Mouse (Mus musculus): ENCODE measurements around the gene Fkbp11. TPM values are rescaled to one million over a fixed set of nuclear protein-coding genes. Genes with fewer than 3 reads are reported as not detected.
A peak's percentile ranks its signal among the peaks of the same experiment; 100 is the strongest.
"Not testable (repeated sequence)": the region's sequence is repeated elsewhere in the genome, so short reads cannot be mapped to it uniquely, and the experiment has no call there.

Gene Fkbp11
- 59.6 and 73.5 TPM in 2 replicates for polyA plus RNA-seq (2012; rRNA removed)

- DNase-seq (ENCODE audit: low read depth) = no peak
Observed at GRCm38 (mm10) chr15:98727443-98728321, at the start of gene Fkbp11. Fkbp11 (minus strand) TSS chr15:98728198.

DNA sequence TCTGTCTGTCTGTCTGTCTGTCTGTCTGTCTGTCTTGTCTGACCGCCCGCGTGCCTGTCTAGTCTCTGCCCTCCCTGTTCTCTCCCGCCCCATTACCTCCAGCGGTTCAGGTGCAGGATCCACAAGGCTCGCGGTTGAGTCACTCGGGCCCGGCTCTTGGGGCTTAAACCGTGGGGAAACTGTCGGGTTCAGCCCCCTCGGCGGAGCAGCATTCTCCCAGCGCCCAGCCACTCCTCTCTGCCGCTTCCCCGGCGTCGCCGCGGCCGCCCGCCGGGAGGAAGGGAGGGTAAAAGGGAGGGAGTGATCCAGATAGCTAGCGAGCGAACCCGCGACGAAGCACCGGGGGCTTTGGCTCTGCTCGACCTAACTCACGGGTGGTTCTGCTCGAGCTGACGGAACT, 49.8 kb upstream of the Fkbp11 start, which contains the start of gene Wnt10b:
Gene Wnt10b, minus strand, starts transcription at position 389 of the 400 bp plus-strand sequence.
- no peak for DNase-seq (ENCODE audit: low read depth)

GRCm38 (mm10) chr15:98777005-98777616, 49.1 kb upstream of the Fkbp11 start:
- no peak for DNase-seq (ENCODE audit: low read depth)

- DNase-seq (ENCODE audit: low read depth) = no peak
Observed at GRCm38 (mm10) chr15:98776280-98777004, 48.4 kb upstream of the Fkbp11 start.

DNA sequence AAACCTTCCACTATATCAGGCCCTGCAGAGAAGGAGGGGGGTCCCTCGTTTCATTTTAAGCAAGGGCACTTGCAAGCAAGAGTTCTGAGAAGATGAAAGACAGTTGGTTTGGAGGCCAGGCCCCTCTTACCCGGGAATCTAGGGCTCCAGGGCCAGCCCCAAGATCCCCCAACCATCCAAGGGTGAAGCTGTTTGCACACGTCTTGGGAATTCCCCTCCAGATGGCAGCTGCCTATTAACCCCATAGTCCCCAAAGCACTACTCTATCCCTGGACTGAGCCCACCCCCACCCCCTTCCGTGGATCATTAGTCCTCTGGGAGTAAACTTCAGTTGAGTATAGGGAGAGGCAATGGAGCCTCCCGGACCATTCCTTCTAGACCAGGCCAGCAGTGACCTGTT, 47.5 kb upstream of the Fkbp11 start:
- DNase-seq (ENCODE audit: low read depth) = no peak

DNA sequence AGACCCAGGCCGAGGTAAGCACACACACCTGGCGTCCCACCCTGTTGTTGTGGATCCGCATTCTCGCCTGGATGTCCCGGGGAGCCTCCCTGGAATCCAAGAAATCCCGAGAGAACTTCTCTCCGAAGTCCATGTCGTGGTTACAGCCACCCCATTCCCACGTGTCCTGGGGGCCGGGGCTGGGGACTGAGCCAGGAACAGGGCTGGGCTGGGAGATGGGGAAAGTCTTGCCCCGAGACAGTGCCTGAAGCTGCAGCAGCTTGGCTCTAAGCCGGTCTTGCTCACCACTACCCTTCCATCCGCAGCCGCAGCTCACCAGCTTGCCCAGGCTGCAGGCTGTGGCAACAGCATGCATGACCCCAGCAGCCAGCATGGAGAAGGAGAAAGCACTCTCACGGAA, 46.1 kb upstream of the Fkbp11 start:
- DNase-seq (ENCODE audit: low read depth) = no peak

GRCm38 (mm10) chr15:98772511-98773211, 44.7 kb upstream of the Fkbp11 start:
- peak; percentile 26 for DNase-seq (ENCODE audit: low read depth)

DNA sequence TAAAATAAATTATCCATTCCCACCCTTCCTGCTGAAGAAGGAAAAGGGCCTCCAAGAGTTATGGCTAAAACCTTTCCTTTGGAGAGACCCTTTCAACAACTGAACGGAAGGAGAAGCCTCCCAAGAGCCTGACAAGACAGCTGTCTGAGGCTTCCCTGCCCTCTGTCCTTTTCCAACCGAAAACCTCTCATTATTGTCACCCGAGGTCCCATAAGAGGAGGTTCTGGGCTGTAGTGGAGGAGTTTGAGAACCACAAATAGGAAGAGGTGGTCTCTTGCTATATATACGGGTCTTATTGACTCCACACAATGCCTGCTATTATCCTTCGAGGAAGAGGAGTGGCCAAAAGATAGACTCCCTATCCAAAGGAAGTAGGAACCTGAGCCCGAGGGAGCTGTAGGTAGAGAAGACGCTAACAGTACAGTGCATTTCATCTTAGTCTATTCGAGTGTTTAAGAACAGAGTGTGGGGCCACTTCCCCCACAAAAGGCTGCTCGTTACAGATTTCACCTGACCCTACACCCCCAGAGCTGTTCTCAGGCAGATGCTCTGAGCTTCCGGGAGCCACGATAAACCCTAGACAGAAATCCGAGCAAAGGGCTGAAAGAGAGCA, 43.9 kb upstream of the Fkbp11 start:
- DNase-seq (ENCODE audit: low read depth) = no peak

GRCm38 (mm10) chr15:98768259-98768658, 40.3 kb upstream of the Fkbp11 start:
- no peak for DNase-seq (ENCODE audit: low read depth)

GRCm38 (mm10) chr15:98765929-98766328, 37.9 kb upstream of the Fkbp11 start:
- DNase-seq (ENCODE audit: low read depth) = no peak

DNA sequence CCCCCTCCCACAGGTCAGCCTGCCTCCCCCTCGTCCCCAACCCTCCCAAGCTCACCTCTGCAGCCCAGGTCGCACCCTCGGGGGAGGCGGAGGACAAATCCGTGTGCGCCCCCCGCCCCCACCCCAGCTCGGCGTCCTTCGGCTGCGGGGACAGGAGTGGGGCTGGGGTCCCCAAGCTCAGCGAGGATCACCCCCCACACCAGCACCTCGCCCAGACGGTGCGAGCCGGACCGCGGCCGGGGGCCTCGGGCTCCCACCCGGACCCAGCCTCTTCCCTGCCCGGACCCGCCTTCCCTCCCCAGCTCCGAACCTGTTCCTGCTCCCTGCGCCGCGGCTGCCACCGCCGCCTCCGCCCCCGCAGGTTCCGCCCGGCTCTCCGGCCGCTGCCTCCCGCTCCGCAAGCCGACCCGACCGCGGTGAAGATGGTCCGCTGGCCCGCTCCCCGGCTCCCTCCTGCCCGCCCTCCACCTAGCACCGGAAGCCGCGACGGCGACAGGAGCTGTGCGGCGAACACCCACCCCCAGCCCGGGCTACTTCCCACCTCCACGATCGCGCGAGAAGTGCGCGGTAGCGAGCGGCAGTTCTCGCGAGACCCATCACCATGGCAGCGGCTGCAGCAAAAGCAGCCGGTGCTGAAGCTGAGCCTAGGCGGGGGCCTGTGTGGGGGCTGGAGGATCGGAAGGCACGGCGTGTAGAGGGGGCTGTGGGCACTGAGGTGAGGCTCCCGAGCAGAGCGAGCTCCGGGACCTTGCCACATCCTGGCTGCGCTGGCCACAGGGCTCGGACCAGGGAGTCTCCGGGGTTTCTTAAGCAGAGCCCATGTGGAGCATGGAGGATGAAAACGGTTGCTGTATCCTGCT, 34.9 kb upstream of the Fkbp11 start, which contains the start of gene Arf3:
Gene Arf3, minus strand, starts transcription at position 545 of the 860 bp plus-strand sequence.
- no peak for DNase-seq (ENCODE audit: low read depth)

DNA sequence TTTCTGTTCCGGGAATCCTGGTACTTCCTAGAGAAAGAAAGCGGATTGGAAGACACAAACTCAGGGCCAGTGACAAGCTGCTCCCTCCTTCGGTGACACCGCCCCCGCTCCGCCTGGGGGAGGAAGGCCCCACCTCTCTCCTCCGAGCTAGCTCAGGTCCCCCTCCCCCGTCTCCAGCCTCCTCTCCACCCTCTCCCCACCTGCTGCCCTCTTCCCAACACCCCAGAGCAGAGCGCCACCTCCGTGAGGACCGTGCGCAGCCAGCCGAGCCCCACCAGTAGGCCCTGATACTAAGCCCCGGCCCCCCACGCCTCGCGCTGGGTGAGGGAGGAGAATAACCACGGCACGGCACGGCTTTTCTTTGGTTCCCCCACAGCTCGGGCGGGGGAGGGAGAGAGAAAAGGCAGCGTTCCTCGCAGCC, 34.2 kb upstream of the Fkbp11 start:
- no peak for DNase-seq (ENCODE audit: low read depth)

DNA sequence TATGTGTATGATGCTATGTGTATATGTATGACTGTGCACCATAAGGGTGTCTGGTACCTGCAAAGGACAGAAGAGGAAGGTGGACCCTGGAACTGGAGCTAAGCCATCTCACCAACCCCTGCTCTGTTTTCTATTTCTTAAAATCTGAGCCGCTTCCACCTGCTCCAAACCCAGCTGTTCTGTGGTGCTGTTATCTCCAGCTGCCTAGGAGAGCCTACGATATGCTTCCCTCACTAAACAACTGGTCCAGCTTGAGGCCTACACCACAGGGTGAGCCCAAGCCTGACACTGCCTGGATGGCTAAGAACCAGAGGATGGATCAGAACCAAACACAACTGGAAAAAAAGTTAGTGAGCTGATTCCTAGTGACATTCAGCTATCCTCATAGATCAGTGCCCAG, 26.1 kb upstream of the Fkbp11 start:
- DNase-seq (ENCODE audit: low read depth) = no peak

DNA sequence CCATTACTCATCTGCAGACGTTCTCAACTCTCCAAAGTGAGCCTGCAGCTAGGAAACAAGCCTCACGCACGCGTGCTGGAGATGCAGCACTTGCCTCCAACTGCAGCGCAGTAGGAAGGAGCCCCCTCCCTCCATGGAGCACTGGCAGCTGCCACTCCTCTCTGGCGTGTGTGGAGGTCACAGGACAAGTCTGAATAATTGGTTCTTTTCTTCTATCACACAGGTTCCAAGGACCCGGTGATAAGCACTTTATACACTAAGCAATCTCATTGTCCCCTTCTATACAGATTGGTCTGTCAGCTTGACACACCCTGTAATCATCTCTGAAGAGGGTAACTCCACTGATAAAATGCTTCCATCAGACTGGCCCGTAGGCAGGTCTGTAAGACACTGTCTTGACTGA, 25.0 kb upstream of the Fkbp11 start:
- DNase-seq (ENCODE audit: low read depth) = no peak

GRCm38 (mm10) chr15:98749093-98749492, 21.1 kb upstream of the Fkbp11 start:
- DNase-seq (ENCODE audit: low read depth) = no peak

DNA sequence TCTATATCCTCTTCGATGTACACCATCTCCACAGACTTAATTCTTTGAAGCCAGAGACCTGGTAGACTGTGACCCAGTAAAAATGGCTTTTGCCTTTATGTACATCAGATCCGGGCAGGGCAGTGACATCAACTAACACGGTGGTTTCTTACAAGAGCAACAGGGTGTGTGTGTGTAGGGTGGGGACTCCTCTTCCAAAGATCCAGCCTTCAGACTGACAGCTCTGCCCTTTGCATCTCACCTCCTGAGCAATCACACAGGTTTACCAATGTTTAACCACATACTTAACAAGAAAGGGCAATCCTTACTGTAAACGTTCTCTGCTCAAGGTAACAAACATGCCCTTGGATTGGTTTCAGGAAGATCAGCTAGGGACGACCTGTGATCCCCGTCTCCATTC, 19.3 kb upstream of the Fkbp11 start:
- DNase-seq (ENCODE audit: low read depth) = no peak

- DNase-seq (ENCODE audit: low read depth) = no peak
Observed at GRCm38 (mm10) chr15:98746344-98746965, 18.5 kb upstream of the Fkbp11 start.

GRCm38 (mm10) chr15:98743863-98744262, 15.9 kb upstream of the Fkbp11 start:
- DNase-seq (ENCODE audit: low read depth) = not testable (repeated sequence)

GRCm38 (mm10) chr15:98742766-98743428, 14.9 kb upstream of the Fkbp11 start:
- no peak for DNase-seq (ENCODE audit: low read depth)
